Mouse (Mus musculus): Measurements from ENCODE around the gene Acox1. TPM values are rescaled to one million over a fixed set of nuclear protein-coding genes. Genes with fewer than 3 reads are reported as not detected.

The Acox1 gene
- 174 TPM for polyA plus RNA-seq (2014; fragmentation: Illumina TruSeq; extraction: RNeasy Lipid Tissue Mini Kit (QIAGEN cat#74804); ENCODE audit: low read depth, low replicate concordance)

DNA sequence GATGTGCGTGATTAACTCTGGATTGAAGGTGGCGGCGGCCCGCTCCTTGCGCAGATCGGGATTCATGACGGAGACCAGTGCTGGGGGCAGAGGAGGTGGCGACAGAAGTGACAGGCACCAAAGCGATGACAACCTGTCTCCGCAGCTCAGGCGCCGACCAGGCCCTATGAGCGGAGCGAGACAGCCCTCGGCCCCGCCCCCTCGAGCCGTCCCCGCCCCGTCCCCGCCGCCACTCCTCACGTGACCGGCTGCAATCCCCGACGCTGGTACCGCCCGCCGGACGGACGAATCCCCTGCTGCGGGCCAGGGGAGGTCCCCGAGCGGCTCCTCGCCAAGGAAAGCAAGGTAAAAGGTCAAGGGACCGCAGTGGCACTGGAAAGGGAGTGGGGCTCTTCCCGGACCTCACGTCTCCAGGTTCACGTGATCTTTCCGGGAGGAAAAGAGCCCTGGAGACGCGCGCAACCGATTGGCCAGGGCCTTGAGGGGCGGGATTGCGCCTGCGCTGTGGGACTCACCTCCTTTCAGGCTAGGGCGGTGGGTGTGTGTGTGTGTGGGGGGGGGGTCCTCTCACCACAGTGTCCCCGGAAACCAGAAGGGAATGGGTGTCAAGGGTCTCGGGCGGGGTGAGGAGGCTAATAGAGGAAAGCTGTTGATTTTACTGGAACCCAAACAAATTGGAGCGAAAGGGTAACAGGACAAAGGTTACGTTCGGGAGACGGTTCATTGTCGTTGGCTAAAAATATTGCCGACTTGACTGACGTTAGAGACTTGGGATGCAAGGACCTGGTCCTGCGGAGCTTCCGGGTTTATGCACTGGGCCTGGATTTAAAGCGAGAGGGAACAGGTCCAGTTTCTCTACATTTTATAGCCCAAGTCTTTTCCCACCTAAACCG is at the start of gene Acox1, which contains the start of gene Ten1:
Acox1 (minus strand) TSS at position 407 of the 893 bp plus-strand sequence.
Ten1 (plus strand) TSS at position 217 of the 893 bp plus-strand sequence.

DNA sequence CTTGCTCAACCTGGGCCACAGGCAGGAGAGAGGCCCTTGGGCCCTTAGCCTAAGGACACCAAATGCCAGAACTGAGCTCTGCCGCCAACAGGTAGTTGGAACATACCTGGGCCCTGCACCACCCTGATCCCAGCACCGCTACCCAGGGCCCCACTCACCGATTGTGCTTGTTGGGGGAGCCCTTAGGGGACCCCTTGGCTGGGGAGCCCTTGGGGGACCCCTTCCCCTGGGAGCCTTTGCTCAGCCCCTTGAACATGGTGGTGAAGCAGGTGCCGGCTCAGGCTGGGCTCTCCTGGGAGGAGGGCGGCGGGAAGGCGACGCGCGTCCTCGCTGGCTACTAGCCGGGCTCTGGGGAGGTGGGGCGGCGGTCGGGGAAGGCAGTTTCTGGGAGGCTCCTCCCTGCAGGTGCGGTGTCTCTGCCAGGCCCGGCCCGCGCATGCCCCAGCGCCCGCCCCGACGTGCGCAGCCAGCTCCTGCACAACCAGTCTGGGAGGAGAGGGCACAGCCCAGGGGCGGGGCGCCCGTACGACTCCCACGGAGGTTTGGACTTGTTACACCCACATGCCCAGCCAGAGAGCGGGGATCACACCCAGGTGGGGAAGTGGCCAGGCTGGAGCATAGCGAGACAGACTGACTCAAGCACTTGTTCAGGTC is 39.0 kb upstream of the Acox1 start, which contains the start of gene Evpl:
Evpl (minus strand) TSS at position 336 of the 654 bp plus-strand sequence.

DNA sequence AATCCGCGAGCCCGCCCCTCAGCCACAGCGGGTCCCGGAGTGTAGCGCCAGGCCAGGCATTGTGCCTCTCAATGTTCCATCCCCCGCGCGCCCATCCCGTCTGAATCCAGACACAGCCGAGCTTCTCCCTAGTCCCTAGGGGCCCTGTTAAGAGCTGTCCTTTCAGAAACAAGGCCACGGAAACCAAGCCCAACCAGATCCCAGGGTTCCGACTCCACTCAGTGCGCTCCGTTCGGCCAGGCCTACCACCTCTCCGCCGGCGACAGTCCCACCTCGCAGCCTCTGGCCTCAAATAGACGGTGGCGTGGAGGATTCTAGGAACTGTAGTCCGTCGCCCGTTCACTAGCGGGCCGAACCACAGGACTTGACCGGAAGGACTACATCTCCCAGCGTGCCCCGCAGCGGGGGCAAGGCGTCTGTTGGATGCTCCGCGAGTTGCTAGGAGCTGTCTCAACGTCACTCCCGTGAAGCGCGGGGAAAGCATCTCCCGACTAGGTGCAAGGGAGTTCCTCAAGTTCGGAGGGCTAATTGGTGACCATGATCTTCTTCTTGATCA is 30.9 kb downstream of the Acox1 start, which contains the start of gene Fbf1:
Fbf1 (minus strand) TSS at position 283 of the 556 bp plus-strand sequence.

DNA sequence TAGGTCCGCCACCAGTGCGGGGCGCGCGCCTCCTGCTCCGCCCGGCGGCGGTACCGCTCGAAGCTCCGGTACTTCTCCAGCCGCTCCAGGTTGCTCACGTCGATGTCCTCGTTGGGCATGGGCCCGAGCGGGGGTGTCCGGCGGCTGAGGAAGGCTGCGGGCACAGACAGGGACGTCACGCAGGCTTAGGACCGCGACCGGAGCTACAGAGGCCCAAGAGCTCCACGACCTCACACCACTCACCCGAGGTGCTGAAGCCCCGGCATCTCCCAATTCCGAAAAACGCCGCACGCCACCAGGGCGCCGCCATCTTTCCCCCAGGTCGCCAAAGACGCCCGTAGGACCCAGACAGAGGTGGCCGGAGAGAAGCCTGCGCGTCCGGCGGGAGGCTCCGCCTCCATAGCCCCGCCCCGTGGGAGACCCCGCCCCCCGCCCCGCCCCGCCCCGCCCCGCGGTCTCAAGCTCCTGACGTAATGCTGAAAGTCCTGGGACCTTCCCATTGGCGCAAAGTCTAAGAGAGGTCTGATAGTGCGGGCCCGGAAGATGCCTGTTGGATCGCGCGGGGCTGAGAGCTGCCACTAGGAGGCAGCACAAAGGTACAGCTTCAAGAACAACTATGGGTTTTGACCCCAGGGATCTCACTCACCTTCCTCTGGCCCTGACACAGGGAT is 60.2 kb downstream of the Acox1 start, which contains the start of gene Mrpl38:
Mrpl38 (minus strand) TSS at position 401 of the 671 bp plus-strand sequence.

DNA sequence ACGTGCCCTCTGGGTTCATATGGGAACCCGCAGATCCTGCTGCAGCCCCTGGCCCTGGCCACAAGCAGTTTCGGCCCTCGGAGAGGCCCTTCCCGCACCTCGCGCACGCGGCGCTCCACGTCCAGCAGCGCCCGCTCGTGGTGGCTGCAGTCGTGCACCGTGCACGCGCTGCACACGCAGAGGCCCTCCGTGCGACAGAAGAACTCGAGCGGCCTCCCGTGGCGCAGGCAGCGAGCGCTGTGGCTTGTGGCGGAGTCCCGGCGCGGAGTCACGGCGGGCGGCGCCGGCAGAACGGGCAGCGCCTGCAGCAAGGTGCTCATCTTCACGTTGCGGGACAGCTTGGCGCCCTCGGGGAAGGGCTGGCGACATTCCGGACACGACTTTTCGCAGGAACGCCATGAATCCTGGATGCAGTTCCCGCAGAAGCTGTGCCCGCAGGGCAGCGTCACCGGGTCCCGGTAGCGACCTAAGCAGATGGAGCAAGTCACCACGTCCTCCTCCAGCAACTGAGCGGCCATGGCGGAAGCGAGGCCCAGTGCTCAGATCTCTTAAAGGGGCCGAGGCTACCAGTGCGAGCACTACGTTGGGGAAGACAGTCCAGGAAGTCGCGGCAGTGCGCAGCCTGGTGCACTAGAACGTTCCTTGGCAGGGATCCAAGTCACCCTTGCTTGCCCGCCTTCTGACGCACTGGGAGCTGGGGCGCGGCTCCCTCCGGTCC is 68.2 kb downstream of the Acox1 start, which contains the start of gene Trim65:
Trim65 (minus strand) TSS at position 641 of the 718 bp plus-strand sequence.

DNA sequence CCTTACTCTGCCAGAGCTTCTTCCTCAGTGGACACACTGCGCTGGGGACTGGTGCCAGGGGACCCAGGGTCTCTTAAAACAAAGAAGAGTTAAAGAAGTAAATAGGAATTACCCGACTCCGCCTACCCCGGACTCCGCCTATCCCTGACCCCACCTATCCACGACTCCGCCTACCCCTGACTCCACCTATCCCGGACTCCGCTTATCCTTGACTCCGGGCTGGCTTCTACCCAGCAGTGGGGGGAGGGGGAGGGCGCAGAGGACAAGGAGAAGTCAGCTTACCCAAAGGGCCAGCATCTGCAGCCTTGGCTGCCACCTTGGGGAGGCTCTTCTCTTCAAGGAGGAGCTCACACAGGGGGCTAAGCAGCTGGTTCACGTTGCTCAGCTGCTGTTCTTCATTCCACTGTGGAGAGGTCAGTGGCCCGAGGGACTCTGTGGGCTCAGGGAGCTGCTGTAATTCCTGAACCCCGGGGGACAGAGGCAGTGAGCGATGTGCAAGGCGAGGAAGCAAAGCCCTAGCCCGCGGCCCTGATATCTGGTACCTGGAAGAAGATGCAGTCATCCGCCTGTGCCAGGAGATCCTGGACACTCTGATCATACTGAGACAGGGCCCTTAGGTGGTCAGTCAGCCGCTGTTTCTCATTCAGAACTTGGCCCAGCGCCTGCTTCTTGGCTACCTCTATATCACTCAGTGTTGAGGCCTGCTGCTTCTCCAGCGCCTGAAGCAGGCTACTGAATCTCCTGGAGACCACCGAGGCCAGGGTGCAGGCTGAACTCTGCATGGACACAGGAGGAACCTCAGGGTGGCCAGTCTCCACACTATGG is 71.5 kb downstream of the Acox1 start, which contains the start of gene Trim47:
Trim47 (minus strand) TSS at position 55 of the 825 bp plus-strand sequence.

Other genes starting within 250 kb of the Acox1 start
- gene Itgb4, start 224.3 kb downstream of the Acox1 start, polyA plus RNA-seq (2014; fragmentation: Illumina TruSeq; extraction: RNeasy Lipid Tissue Mini Kit (QIAGEN cat#74804); ENCODE audit: low read depth, low replicate concordance), result 1.3 TPM
- gene Galk1, start 186.3 kb downstream of the Acox1 start, polyA plus RNA-seq (2014; fragmentation: Illumina TruSeq; extraction: RNeasy Lipid Tissue Mini Kit (QIAGEN cat#74804); ENCODE audit: low read depth, low replicate concordance), result not detected
- gene H3f3b, start 171.1 kb downstream of the Acox1 start, polyA plus RNA-seq (2014; fragmentation: Illumina TruSeq; extraction: RNeasy Lipid Tissue Mini Kit (QIAGEN cat#74804); ENCODE audit: low read depth, low replicate concordance), result 1,501 TPM
- gene Unk, start 168.7 kb downstream of the Acox1 start, polyA plus RNA-seq (2014; fragmentation: Illumina TruSeq; extraction: RNeasy Lipid Tissue Mini Kit (QIAGEN cat#74804); ENCODE audit: low read depth, low replicate concordance), result 2.3 TPM
- 0.22 TPM for gene Unc13d, start 121.1 kb downstream of the Acox1 start, polyA plus RNA-seq (2014; fragmentation: Illumina TruSeq; extraction: RNeasy Lipid Tissue Mini Kit (QIAGEN cat#74804); ENCODE audit: low read depth, low replicate concordance)
- 15.4 TPM for gene Wbp2, start 112.0 kb downstream of the Acox1 start, polyA plus RNA-seq (2014; fragmentation: Illumina TruSeq; extraction: RNeasy Lipid Tissue Mini Kit (QIAGEN cat#74804); ENCODE audit: low read depth, low replicate concordance)
- 0.28 TPM for gene Trim47, start 71.8 kb downstream of the Acox1 start, polyA plus RNA-seq (2014; fragmentation: Illumina TruSeq; extraction: RNeasy Lipid Tissue Mini Kit (QIAGEN cat#74804); ENCODE audit: low read depth, low replicate concordance)
- gene Trim65, start 67.9 kb downstream of the Acox1 start, polyA plus RNA-seq (2014; fragmentation: Illumina TruSeq; extraction: RNeasy Lipid Tissue Mini Kit (QIAGEN cat#74804); ENCODE audit: low read depth, low replicate concordance), result 6.8 TPM
- gene Mrpl38, start 60.2 kb downstream of the Acox1 start, polyA plus RNA-seq (2014; fragmentation: Illumina TruSeq; extraction: RNeasy Lipid Tissue Mini Kit (QIAGEN cat#74804); ENCODE audit: low read depth, low replicate concordance), result 2.1 TPM
- 6.6 TPM for gene Fbf1, start 30.9 kb downstream of the Acox1 start, polyA plus RNA-seq (2014; fragmentation: Illumina TruSeq; extraction: RNeasy Lipid Tissue Mini Kit (QIAGEN cat#74804); ENCODE audit: low read depth, low replicate concordance)
- 2.0 TPM for gene Ten1, start 190 bp downstream of the Acox1 start, polyA plus RNA-seq (2014; fragmentation: Illumina TruSeq; extraction: RNeasy Lipid Tissue Mini Kit (QIAGEN cat#74804); ENCODE audit: low read depth, low replicate concordance)
- gene Evpl, start 39.0 kb upstream of the Acox1 start, polyA plus RNA-seq (2014; fragmentation: Illumina TruSeq; extraction: RNeasy Lipid Tissue Mini Kit (QIAGEN cat#74804); ENCODE audit: low read depth, low replicate concordance), result not detected
- 6.2 TPM for gene Srp68, start 75.2 kb upstream of the Acox1 start, polyA plus RNA-seq (2014; fragmentation: Illumina TruSeq; extraction: RNeasy Lipid Tissue Mini Kit (QIAGEN cat#74804); ENCODE audit: low read depth, low replicate concordance)
- gene Galr2, start 81.9 kb upstream of the Acox1 start, polyA plus RNA-seq (2014; fragmentation: Illumina TruSeq; extraction: RNeasy Lipid Tissue Mini Kit (QIAGEN cat#74804); ENCODE audit: low read depth, low replicate concordance), result not detected
- 8.8 TPM for gene Exoc7, start 108.2 kb upstream of the Acox1 start, polyA plus RNA-seq (2014; fragmentation: Illumina TruSeq; extraction: RNeasy Lipid Tissue Mini Kit (QIAGEN cat#74804); ENCODE audit: low read depth, low replicate concordance)
- not detected for gene Foxj1, start 136.4 kb upstream of the Acox1 start, polyA plus RNA-seq (2014; fragmentation: Illumina TruSeq; extraction: RNeasy Lipid Tissue Mini Kit (QIAGEN cat#74804); ENCODE audit: low read depth, low replicate concordance)
- gene Rnf157, start 214.0 kb upstream of the Acox1 start, polyA plus RNA-seq (2014; fragmentation: Illumina TruSeq; extraction: RNeasy Lipid Tissue Mini Kit (QIAGEN cat#74804); ENCODE audit: low read depth, low replicate concordance), result 0.76 TPM
- gene Ubald2, start 235.0 kb upstream of the Acox1 start, polyA plus RNA-seq (2014; fragmentation: Illumina TruSeq; extraction: RNeasy Lipid Tissue Mini Kit (QIAGEN cat#74804); ENCODE audit: low read depth, low replicate concordance), result 18.4 TPM